Mouse (Mus musculus) kidney, adult 2 months (tissue): ENCODE measurements around the gene Ino80. TPM values are rescaled to one million over a fixed set of nuclear protein-coding genes. Genes with fewer than 3 reads are reported as not detected.
A peak's percentile ranks its signal among the peaks of the same experiment; 100 is the strongest.

ENCODE experiments used
- DNase-seq: peaks from one replicate; pipeline ENCODE4 v3.0.0; 2021
- H3K27ac ChIP-seq: fragments of 200-500 bp; 2 replicates; pipeline ENCODE4 v1.5.1; 2012; ENCODE audit warnings: low read depth, low read length, control low read depth, inconsistent platforms; ENCODE audit not compliant: insufficient read depth
- H3K27me3 ChIP-seq: fragments of 200-500 bp; replicated peaks from 2 replicates; pipeline ENCODE4 v1.6.1; 2012; ENCODE audit warnings: mild to moderate bottlenecking, moderate library complexity, low read length, inconsistent platforms; ENCODE audit not compliant: control insufficient read depth, insufficient read depth
- H3K36me3 ChIP-seq: fragments of 200-500 bp; 2 replicates; pipeline ENCODE4 v1.6.1; 2012; ENCODE audit warnings: mild to moderate bottlenecking, moderate library complexity, low read length, inconsistent platforms; ENCODE audit not compliant: control insufficient read depth, insufficient read depth
- H3K4me1 ChIP-seq: fragments of 200-500 bp; 2 replicates; pipeline ENCODE4 v1.6.1; 2011; ENCODE audit warnings: low read length; ENCODE audit not compliant: control insufficient read depth, insufficient read depth
- H3K4me3 ChIP-seq: fragments of 200-500 bp; 2 replicates; pipeline ENCODE4 v1.5.1; 2011; ENCODE audit warnings: mild to moderate bottlenecking, low read depth, low read length, control low read depth; ENCODE audit not compliant: insufficient read depth
- CTCF ChIP-seq: fragments of 200-500 bp; conservative IDR thresholded peaks from 2 replicates; pipeline ENCODE4 v1.5.1; 2011; ENCODE audit warnings: low read depth, mild to moderate bottlenecking, control low read depth, low read length, moderate library complexity, mixed read lengths; ENCODE audit not compliant: insufficient read depth, insufficient read length
- POLR2A ChIP-seq: fragments of 200-500 bp; IDR thresholded peaks from one replicate; pipeline ENCODE4 v1.6.1; 2011; ENCODE audit warnings: low read depth, low read length, control low read depth
- WGBS: fragments of 180-500 bp; shearing (Covaris S2); methylation state at CpG from one replicate; pipeline ENCODE4 v1.1.7; 2018; 5-methylcytosine and 5-hydroxymethylcytosine counted together
- polyA plus RNA-seq: library from polyadenylated mRNA; depleted of rRNA; stranded (reverse); fragments of >200 nt; gene quantifications from 2 replicates; pipeline ENCODE4 v1.2.3, GENCODE M21; 2012

Ino80 gene
- polyA plus RNA-seq, 1 experiment: 6.5 TPM

DNA sequence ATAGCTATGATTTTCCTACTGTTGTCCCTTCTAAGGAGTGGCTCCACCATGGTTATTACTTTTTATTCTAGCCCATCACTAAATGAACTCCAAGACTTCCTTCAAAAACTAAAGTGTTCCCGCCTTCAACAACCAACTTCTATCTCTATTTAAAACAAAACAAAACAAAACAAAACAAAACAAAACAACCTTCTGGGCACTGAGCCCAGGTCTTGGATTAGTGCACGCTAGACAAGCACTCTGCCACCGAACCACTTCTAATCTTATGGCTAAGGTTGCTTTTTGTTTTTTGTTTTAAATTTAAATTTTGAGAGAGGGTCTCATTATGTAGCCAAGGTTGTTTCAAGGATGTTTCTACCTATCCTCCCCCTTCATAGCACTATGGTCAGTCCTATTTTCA lies 99.7 kb downstream of the Ino80 start:
- WGBS: 49% methylated on average over 3 of the region's 3 CpGs
- peaks cover 3% of the 10 kb centered on the region for H3K36me3 ChIP-seq
- peak overlapping the region; percentile 75 for H3K27ac ChIP-seq
- peak; percentile 37 for DNase-seq
- 0 out of 2 replicates have a peak, but pooled peaks cover 2% of the 10 kb centered on the region for H3K4me1 ChIP-seq
- H3K27me3 ChIP-seq: no peaks in the 10 kb centered on the region
- TF ChIP-seq POLR2A (no peak), CTCF (no peak)
- H3K4me3 ChIP-seq: no peak overlapping the region

DNA sequence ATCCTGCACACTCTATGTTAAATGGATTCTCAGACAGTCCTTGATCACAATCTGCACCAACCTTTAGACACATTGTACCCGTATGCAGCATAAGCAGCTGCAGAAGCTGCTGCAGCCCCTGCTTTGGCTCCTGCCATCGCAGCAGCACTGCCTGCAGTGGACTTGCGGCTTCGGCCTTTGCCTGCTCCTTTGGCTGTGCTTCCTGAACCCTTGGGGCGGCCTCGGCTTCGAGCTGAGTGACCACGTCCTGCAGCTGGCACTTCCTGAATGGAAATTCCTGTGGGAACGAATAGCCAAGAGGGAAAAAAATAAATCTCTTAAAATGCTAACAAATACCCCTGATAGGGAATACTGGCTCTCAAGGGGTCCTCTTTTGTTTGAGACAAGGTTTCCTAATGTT lies 100.2 kb downstream of the Ino80 start:
- Histone ChIP-seq H3K4me3 (no peak overlapping the region), H3K27me3 (no peaks in the 10 kb centered on the region), H3K27ac (peak overlapping the region; percentile 75), H3K36me3 (peaks cover 3% of the 10 kb centered on the region), H3K4me1 (0 out of 2 replicates have a peak, but pooled peaks cover 2% of the 10 kb centered on the region)
- TF ChIP-seq CTCF (no peak), POLR2A (no peak)
- WGBS: 42% methylated on average over 9 of the region's 9 CpGs
- peak; percentile 64 for DNase-seq

DNA sequence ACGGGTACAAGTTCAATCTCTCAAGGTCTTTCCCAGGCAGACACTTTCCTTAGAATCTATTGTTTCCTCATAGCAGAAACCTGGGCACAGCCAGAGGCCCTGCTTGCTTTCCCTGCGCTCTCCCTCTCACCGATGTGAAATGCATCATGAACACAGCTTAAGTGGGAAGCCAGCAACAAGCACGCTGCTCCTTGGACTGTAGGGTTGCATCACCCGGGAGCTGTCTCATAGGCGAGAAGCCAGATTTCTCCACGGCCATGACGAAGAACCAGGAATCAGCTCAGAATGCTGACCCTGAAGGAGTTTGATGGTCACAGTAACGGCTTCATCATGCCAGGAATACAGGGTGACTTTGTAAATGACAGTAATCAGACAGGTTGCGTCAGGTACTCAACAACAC lies 107.4 kb downstream of the Ino80 start:
- DNase-seq: peak; percentile 21
- H3K27ac ChIP-seq: no peak overlapping the region
- 95% methylated on average over 10 of the region's 10 CpGs for WGBS
- H3K27me3 ChIP-seq: no peaks in the 10 kb centered on the region
- TF ChIP-seq POLR2A (no peak), CTCF (no peak)
- no peaks in the 10 kb centered on the region; the same call in 1 of the 2 replicates for H3K36me3 ChIP-seq
- H3K4me1 ChIP-seq: no peaks in the 10 kb centered on the region
- H3K4me3 ChIP-seq: no peak overlapping the region

DNA sequence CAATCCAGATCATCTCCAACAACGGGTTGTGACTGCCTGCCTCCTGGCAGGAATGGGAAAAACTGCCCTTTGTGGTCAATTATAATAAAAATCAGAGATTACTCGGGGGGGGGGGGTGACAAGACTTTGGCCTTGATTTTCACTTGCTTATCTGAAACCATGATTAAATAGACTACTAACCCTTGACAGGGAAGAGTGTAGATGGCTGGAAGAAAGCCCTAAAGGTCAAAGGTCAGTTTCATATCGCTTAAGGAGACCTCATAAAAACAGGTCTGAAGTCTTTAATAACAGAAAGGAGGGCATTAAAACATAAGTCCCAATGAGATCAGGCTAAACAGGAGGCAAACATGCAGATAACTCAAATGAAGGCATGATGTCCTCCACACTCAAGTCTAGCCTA lies 110.1 kb downstream of the Ino80 start:
- no peak overlapping the region for H3K27ac ChIP-seq
- no peak overlapping the region for H3K4me3 ChIP-seq
- no peaks in the 10 kb centered on the region for H3K36me3 ChIP-seq
- H3K4me1 ChIP-seq: no peaks in the 10 kb centered on the region
- H3K27me3 ChIP-seq: no peaks in the 10 kb centered on the region
- no peak for TF ChIP-seq CTCF
- TF ChIP-seq POLR2A: no peak
- WGBS: 67% methylated on average over 3 of the region's 3 CpGs
- DNase-seq: no peak

DNA sequence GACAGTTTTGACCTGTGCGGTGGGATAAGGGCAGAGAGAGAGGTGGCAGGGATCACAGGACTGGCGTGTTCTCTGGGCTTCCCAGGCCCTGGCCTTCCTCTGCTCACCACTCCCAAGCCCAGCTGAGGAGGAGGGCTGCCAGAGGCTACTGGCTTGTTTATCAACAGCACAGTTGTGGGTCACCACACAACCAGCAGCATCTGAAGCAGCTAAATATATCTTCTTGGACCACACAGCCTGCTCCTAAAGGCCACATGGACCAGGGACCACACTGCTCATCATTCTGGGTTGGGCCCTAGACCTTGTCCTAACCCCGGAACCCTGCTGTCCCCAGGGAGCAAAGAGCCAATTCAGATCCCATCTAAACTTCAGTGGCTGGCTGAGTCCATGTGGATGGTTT lies 112.5 kb downstream of the Ino80 start:
- TF ChIP-seq CTCF: no peak
- TF ChIP-seq POLR2A: no peak
- Histone ChIP-seq H3K27ac (no peak overlapping the region), H3K36me3 (no peaks in the 10 kb centered on the region), H3K27me3 (no peaks in the 10 kb centered on the region), H3K4me3 (no peak overlapping the region), H3K4me1 (no peaks in the 10 kb centered on the region)
- no peak for DNase-seq
- WGBS: 83% methylated on average over 3 of the region's 3 CpGs

DNA sequence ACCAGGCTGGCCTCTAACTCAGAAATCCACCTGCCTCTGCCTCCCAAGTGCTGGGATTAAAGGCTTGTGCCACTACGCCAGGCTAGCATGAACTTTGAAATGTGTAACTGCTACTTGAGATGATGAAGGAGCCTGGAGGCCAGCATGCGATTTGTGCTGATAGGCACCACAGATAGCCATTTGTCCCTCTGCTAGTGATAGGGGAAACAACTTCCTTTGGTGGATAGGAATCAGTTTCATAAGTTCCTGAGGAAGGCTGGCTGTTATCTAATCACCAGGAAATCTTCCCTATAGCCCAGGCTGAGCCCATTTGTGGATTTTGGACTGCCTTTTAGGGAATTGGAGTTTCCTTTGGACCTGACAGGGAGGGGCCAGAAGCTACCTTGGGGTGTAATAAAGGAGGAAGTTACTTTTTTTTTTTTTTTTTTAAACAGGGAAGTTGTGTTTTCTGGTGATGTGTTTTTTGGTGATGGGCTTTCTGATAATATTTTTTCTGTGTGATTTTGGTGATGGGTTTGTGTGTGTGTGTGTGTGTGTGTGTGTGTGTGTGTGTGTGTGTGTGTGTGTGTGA lies 117.7 kb downstream of the Ino80 start:
- Histone ChIP-seq H3K4me3 (no peak overlapping the region), H3K27me3 (no peaks in the 10 kb centered on the region), H3K4me1 (no peaks in the 10 kb centered on the region; the same call in 1 of the 2 replicates), H3K27ac (no peak overlapping the region), H3K36me3 (no peaks in the 10 kb centered on the region)
- TF ChIP-seq CTCF (no peak), POLR2A (no peak)
- 73% methylated on average over 2 of the region's 2 CpGs for WGBS
- DNase-seq: no peak

DNA sequence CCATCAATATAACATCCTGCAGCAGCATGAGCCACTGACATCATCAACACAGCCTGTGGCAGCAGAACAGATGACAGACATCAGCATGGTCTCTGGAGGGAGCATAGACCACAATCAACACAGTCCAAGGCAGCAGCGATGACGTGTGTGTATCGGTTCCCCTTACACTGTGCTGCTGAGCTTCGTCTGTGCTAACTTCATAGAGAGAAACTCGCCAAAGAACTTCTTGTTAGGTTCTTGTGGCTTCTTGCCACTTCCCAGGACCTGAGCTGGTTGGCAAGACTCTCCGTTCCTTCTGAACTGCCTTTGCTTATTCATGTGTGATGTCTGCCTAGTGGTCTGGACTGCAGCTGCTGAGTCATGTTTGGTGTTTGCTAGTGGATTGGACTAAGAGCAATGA lies 119.2 kb downstream of the Ino80 start:
- 69% methylated on average over 6 of the region's 6 CpGs for WGBS

More for the DNA sequence above, 119.2 kb downstream of the Ino80 start:
- Histone ChIP-seq H3K27me3 (no peaks in the 10 kb centered on the region), H3K4me3 (no peak overlapping the region), H3K36me3 (no peaks in the 10 kb centered on the region), H3K27ac (no peak overlapping the region), H3K4me1 (no peaks in the 10 kb centered on the region; the same call in 1 of the 2 replicates)
- TF ChIP-seq CTCF: no peak
- no peak for TF ChIP-seq POLR2A
- peak; percentile 66 for DNase-seq
